Mouse (Mus musculus): ENCODE data around the gene Cavin4. TPM values are rescaled to one million over a fixed set of nuclear protein-coding genes. Genes with fewer than 3 reads are reported as not detected.

Gene Cavin4
- total and polyA plus RNA-seq, 2 experiments: not detected

- H3K79me2 ChIP-seq (ENCODE audit: control insufficient read depth, insufficient read depth, low read length): no peaks in the 10 kb centered on the region
- H3K36me3 ChIP-seq (ENCODE audit: control insufficient read depth, insufficient read depth, low read length): no peaks in the 10 kb centered on the region
- no peaks in the 10 kb centered on the region for H3K4me1 ChIP-seq (ENCODE audit: control insufficient read depth, insufficient read depth, low read length)
- H3K27me3 ChIP-seq (ENCODE audit: control insufficient read depth, insufficient read depth, low read length): no peaks in the 10 kb centered on the region
- TF ChIP-seq CTCF (IDR thresholded peaks at IDR 0.05; ENCODE audit: low read depth, low read length) (no peak), POLR2A (IDR thresholded peaks at IDR 0.05; ENCODE audit: extremely low read depth, insufficient read depth, low read length) (no peak)
- no peak overlapping the region for H3K9ac ChIP-seq (ENCODE audit: low read depth, low read length)
- H3K4me3 ChIP-seq (ENCODE audit: insufficient read depth, low read depth, low read length): no peak overlapping the region
- 91% methylated on average over 8 of the region's 8 CpGs for WGBS
- H3K27ac ChIP-seq (replicated peaks; ENCODE audit: insufficient read depth, low read depth, low read length): no peak overlapping the region
- no peak for DNase-seq (ENCODE audit: extremely low read depth, low read depth, low spot score)
These were observed 6.8 kb upstream of the Cavin4 start for GRCm38 (mm10) chr4:48656530-48656929.

- H3K79me2 ChIP-seq (ENCODE audit: control insufficient read depth, insufficient read depth, low read length): no peaks in the 10 kb centered on the region
- TF ChIP-seq CTCF (IDR thresholded peaks at IDR 0.05; ENCODE audit: low read depth, low read length): no peak
- TF ChIP-seq POLR2A (IDR thresholded peaks at IDR 0.05; ENCODE audit: extremely low read depth, insufficient read depth, low read length): no peak
- H3K4me3 ChIP-seq (ENCODE audit: insufficient read depth, low read depth, low read length): no peak overlapping the region
- no peak for DNase-seq (ENCODE audit: extremely low read depth, low read depth, low spot score)
- no peaks in the 10 kb centered on the region for H3K4me1 ChIP-seq (ENCODE audit: control insufficient read depth, insufficient read depth, low read length)
- H3K27me3 ChIP-seq (ENCODE audit: control insufficient read depth, insufficient read depth, low read length): no peaks in the 10 kb centered on the region
- H3K36me3 ChIP-seq (ENCODE audit: control insufficient read depth, insufficient read depth, low read length): no peaks in the 10 kb centered on the region
- WGBS: 95% methylated on average over 4 of the region's 4 CpGs
- no peak overlapping the region for H3K9ac ChIP-seq (ENCODE audit: low read depth, low read length)
- no peak overlapping the region for H3K27ac ChIP-seq (replicated peaks; ENCODE audit: insufficient read depth, low read depth, low read length)
These were observed 3.2 kb upstream of the Cavin4 start for GRCm38 (mm10) chr4:48660144-48660543.

- Histone ChIP-seq H3K79me2 (ENCODE audit: control insufficient read depth, insufficient read depth, low read length) (no peaks in the 10 kb centered on the region), H3K9ac (ENCODE audit: low read depth, low read length) (no peak overlapping the region), H3K27me3 (ENCODE audit: control insufficient read depth, insufficient read depth, low read length) (no peaks in the 10 kb centered on the region), H3K4me1 (ENCODE audit: control insufficient read depth, insufficient read depth, low read length) (no peaks in the 10 kb centered on the region), H3K36me3 (ENCODE audit: control insufficient read depth, insufficient read depth, low read length) (no peaks in the 10 kb centered on the region), H3K4me3 (ENCODE audit: insufficient read depth, low read depth, low read length) (no peak overlapping the region), H3K27ac (replicated peaks; ENCODE audit: insufficient read depth, low read depth, low read length) (no peak overlapping the region)
- TF ChIP-seq POLR2A (IDR thresholded peaks at IDR 0.05; ENCODE audit: extremely low read depth, insufficient read depth, low read length): no peak
- no peak for TF ChIP-seq CTCF (IDR thresholded peaks at IDR 0.05; ENCODE audit: low read depth, low read length)
- no peak for DNase-seq (ENCODE audit: extremely low read depth, low read depth, low spot score)
- 93% methylated on average over 7 of the region's 7 CpGs for WGBS
These were observed 2.4 kb upstream of the Cavin4 start for GRCm38 (mm10) chr4:48660619-48661575.

- WGBS: 98% methylated on average over 6 of the region's 6 CpGs
- DNase-seq (ENCODE audit: extremely low read depth, low read depth, low spot score): no peak
- Histone ChIP-seq H3K9ac (ENCODE audit: low read depth, low read length) (no peak overlapping the region), H3K27ac (replicated peaks; ENCODE audit: insufficient read depth, low read depth, low read length) (no peak overlapping the region), H3K79me2 (ENCODE audit: control insufficient read depth, insufficient read depth, low read length) (no peaks in the 10 kb centered on the region), H3K4me3 (ENCODE audit: insufficient read depth, low read depth, low read length) (no peak overlapping the region), H3K4me1 (ENCODE audit: control insufficient read depth, insufficient read depth, low read length) (0 out of 2 replicates have a peak, but pooled peaks cover 3% of the 10 kb centered on the region), H3K27me3 (ENCODE audit: control insufficient read depth, insufficient read depth, low read length) (no peaks in the 10 kb centered on the region), H3K36me3 (ENCODE audit: control insufficient read depth, insufficient read depth, low read length) (no peaks in the 10 kb centered on the region)
- TF ChIP-seq CTCF (IDR thresholded peaks at IDR 0.05; ENCODE audit: low read depth, low read length): no peak
- no peak for TF ChIP-seq POLR2A (IDR thresholded peaks at IDR 0.05; ENCODE audit: extremely low read depth, insufficient read depth, low read length)
These were observed 707 bp downstream of the Cavin4 start for GRCm38 (mm10) chr4:48664021-48664420.

GRCm38 (mm10) chr4:48667279-48667678, 4.0 kb downstream of the Cavin4 start:
- H3K79me2 ChIP-seq (ENCODE audit: control insufficient read depth, insufficient read depth, low read length): no peaks in the 10 kb centered on the region
- no peak for DNase-seq (ENCODE audit: extremely low read depth, low read depth, low spot score)
- no peaks in the 10 kb centered on the region for H3K36me3 ChIP-seq (ENCODE audit: control insufficient read depth, insufficient read depth, low read length)
- no peak overlapping the region for H3K4me3 ChIP-seq (ENCODE audit: insufficient read depth, low read depth, low read length)
- 96% methylated on average over 6 of the region's 6 CpGs for WGBS
- TF ChIP-seq POLR2A (IDR thresholded peaks at IDR 0.05; ENCODE audit: extremely low read depth, insufficient read depth, low read length): no peak
- TF ChIP-seq CTCF (IDR thresholded peaks at IDR 0.05; ENCODE audit: low read depth, low read length): no peak
- H3K9ac ChIP-seq (ENCODE audit: low read depth, low read length): no peak overlapping the region
- peaks cover 3% of the 10 kb centered on the region; the same call in 1 of the 2 replicates for H3K4me1 ChIP-seq (ENCODE audit: control insufficient read depth, insufficient read depth, low read length)
- no peak overlapping the region for H3K27ac ChIP-seq (replicated peaks; ENCODE audit: insufficient read depth, low read depth, low read length)
- H3K27me3 ChIP-seq (ENCODE audit: control insufficient read depth, insufficient read depth, low read length): no peaks in the 10 kb centered on the region

- Histone ChIP-seq H3K4me3 (ENCODE audit: insufficient read depth, low read depth, low read length) (no peak overlapping the region), H3K9ac (ENCODE audit: low read depth, low read length) (no peak overlapping the region), H3K27me3 (ENCODE audit: control insufficient read depth, insufficient read depth, low read length) (no peaks in the 10 kb centered on the region), H3K4me1 (ENCODE audit: control insufficient read depth, insufficient read depth, low read length) (peaks cover 3% of the 10 kb centered on the region; the same call in 1 of the 2 replicates), H3K36me3 (ENCODE audit: control insufficient read depth, insufficient read depth, low read length) (no peaks in the 10 kb centered on the region), H3K27ac (replicated peaks; ENCODE audit: insufficient read depth, low read depth, low read length) (no peak overlapping the region), H3K79me2 (ENCODE audit: control insufficient read depth, insufficient read depth, low read length) (no peaks in the 10 kb centered on the region)
- 78% methylated on average over 5 of the region's 5 CpGs for WGBS
- DNase-seq (ENCODE audit: extremely low read depth, low read depth, low spot score): no peak
- no peak for TF ChIP-seq CTCF (IDR thresholded peaks at IDR 0.05; ENCODE audit: low read depth, low read length)
- TF ChIP-seq POLR2A (IDR thresholded peaks at IDR 0.05; ENCODE audit: extremely low read depth, insufficient read depth, low read length): no peak
These were observed 9.6 kb downstream of the Cavin4 start for GRCm38 (mm10) chr4:48672915-48673314.
